Mouse (Mus musculus): Measurements from ENCODE around the gene 2200002D01Rik.
A peak's percentile ranks its signal among the peaks of the same experiment; 100 is the strongest.

2200002D01Rik gene

GRCm38 (mm10) chr7:29248261-29248841 is at the start of gene 2200002D01Rik:
2200002D01Rik (minus strand) TSS chr7:29248466.
- no peak for DNase-seq (ENCODE audit: low spot score)

GRCm38 (mm10) chr7:29296998-29297397 is 48.7 kb upstream of the 2200002D01Rik start:
- peak; percentile 78 for DNase-seq (ENCODE audit: low spot score)

- no peak for DNase-seq (ENCODE audit: low spot score)
Observed at GRCm38 (mm10) chr7:29295861-29296647, 47.8 kb upstream of the 2200002D01Rik start.

- DNase-seq (ENCODE audit: low spot score): no peak
Observed at GRCm38 (mm10) chr7:29294111-29294761, 46.0 kb upstream of the 2200002D01Rik start.

- DNase-seq (ENCODE audit: low spot score): no peak
Observed at GRCm38 (mm10) chr7:29293131-29294065, 45.1 kb upstream of the 2200002D01Rik start.

- no peak for DNase-seq (ENCODE audit: low spot score)
Observed at GRCm38 (mm10) chr7:29292458-29293098, 44.3 kb upstream of the 2200002D01Rik start.

GRCm38 (mm10) chr7:29291616-29292457 is 43.6 kb upstream of the 2200002D01Rik start:
- no peak for DNase-seq (ENCODE audit: low spot score)

GRCm38 (mm10) chr7:29290691-29291485 is 42.6 kb upstream of the 2200002D01Rik start:
- no peak for DNase-seq (ENCODE audit: low spot score)

GRCm38 (mm10) chr7:29289856-29290255 is 41.6 kb upstream of the 2200002D01Rik start:
- no peak for DNase-seq (ENCODE audit: low spot score)

GRCm38 (mm10) chr7:29288942-29289638 is 40.8 kb upstream of the 2200002D01Rik start, which contains the start of gene Ppp1r14a:
Ppp1r14a (plus strand) TSS chr7:29289308.
- DNase-seq (ENCODE audit: low spot score): peak; percentile 61

- DNase-seq (ENCODE audit: low spot score): no peak
Observed at GRCm38 (mm10) chr7:29288079-29288478, 39.8 kb upstream of the 2200002D01Rik start.

- no peak for DNase-seq (ENCODE audit: low spot score)
Observed at GRCm38 (mm10) chr7:29287481-29287880, 39.2 kb upstream of the 2200002D01Rik start.

GRCm38 (mm10) chr7:29284523-29284922 is 36.3 kb upstream of the 2200002D01Rik start:
- no peak for DNase-seq (ENCODE audit: low spot score)

- DNase-seq (ENCODE audit: low spot score): no peak
Observed at GRCm38 (mm10) chr7:29283876-29284275, 35.6 kb upstream of the 2200002D01Rik start.

GRCm38 (mm10) chr7:29282074-29282554 is 33.8 kb upstream of the 2200002D01Rik start:
- no peak for DNase-seq (ENCODE audit: low spot score)

GRCm38 (mm10) chr7:29281201-29282073 is 33.2 kb upstream of the 2200002D01Rik start, which contains the start of gene Spint2:
Spint2 (minus strand) TSS chr7:29281912.
- DNase-seq (ENCODE audit: low spot score): peak; percentile 52

- DNase-seq (ENCODE audit: low spot score): no peak
Observed at GRCm38 (mm10) chr7:29280801-29281200, 32.5 kb upstream of the 2200002D01Rik start.

GRCm38 (mm10) chr7:29279924-29280323 is 31.7 kb upstream of the 2200002D01Rik start:
- DNase-seq (ENCODE audit: low spot score): peak; percentile 30
